Mouse (Mus musculus) intestine, embryonic 14.5 days (tissue): ENCODE data around the gene Rnf169. TPM values are rescaled to one million over a fixed set of nuclear protein-coding genes. Genes with fewer than 3 reads are reported as not detected.
A peak's percentile ranks its signal among the peaks of the same experiment; 100 is the strongest.
"Not testable (repeated sequence)": the region's sequence is repeated elsewhere in the genome, so short reads cannot be mapped to it uniquely, and the experiment has no call there.

Experiments
- ATAC-seq: fragments of 200-750 bp; cut with Nextera tagmentation; replicated peaks from 2 replicates; pipeline ENCODE4 v1.8.0; 2017; ENCODE audit warnings: low read depth, moderate number of reproducible peaks, moderate TSS enrichment, moderate library complexity; ENCODE audit not compliant: low FRiP score, low TSS enrichment
- DNase-seq: peaks from one replicate; pipeline ENCODE4 v3.0.0-alpha.2; 2018; ENCODE audit warnings: low spot score
- H3K27ac ChIP-seq: fragments of 300-500 bp; sonication (generic); 2 replicates; pipeline ENCODE4 v1.5.1; 2014; ENCODE audit warnings: low read depth, mild to moderate bottlenecking, control low read depth
- H3K27me3 ChIP-seq: fragments of 300-500 bp; sonication (generic); replicated peaks from 2 replicates; pipeline ENCODE4 v1.6.1; 2014; ENCODE audit warnings: low read length, control low read depth; ENCODE audit not compliant: control insufficient read depth, insufficient read depth
- H3K36me3 ChIP-seq: fragments of 300-500 bp; sonication (generic); 2 replicates; pipeline ENCODE4 v1.6.1; 2014; ENCODE audit warnings: low read length, control low read depth; ENCODE audit not compliant: control insufficient read depth, insufficient read depth
- H3K4me1 ChIP-seq: fragments of 300-500 bp; sonication (generic); replicated peaks from 2 replicates; pipeline ENCODE4 v1.6.1; 2014; ENCODE audit warnings: low read length, control low read depth, mixed read lengths; ENCODE audit not compliant: control insufficient read depth, insufficient read depth
- H3K4me2 ChIP-seq: fragments of 300-500 bp; sonication (generic); 2 replicates; pipeline ENCODE4 v1.6.1; 2014; ENCODE audit warnings: low read length
- H3K4me3 ChIP-seq: fragments of 300-500 bp; sonication (generic); 2 replicates; pipeline ENCODE4 v1.5.1; 2014; ENCODE audit warnings: low read depth, low read length, control low read depth, mixed read lengths
- H3K9ac ChIP-seq: fragments of 300-500 bp; sonication (generic); 2 replicates; pipeline ENCODE4 v1.6.1; 2014; ENCODE audit warnings: mild to moderate bottlenecking, low read length
- H3K9me3 ChIP-seq: fragments of 300-500 bp; sonication (generic); 2 replicates; pipeline ENCODE4 v1.6.1; 2016; ENCODE audit warnings: low read length, control low read depth; ENCODE audit not compliant: control insufficient read depth
- WGBS: fragments of 180-500 bp; shearing (Covaris S2); extraction: QIAGEN DNeasy Blood & Tissue Kit; methylation state at CpG from one replicate; pipeline ENCODE4 v1.1.7; 2014; 5-methylcytosine and 5-hydroxymethylcytosine counted together
- polyA plus RNA-seq: library from polyadenylated mRNA; unstranded; fragments of >200 nt; fragmentation: Nextera tagmentation; extraction: Ambion mirVana; gene quantifications from 2 replicates; pipeline ENCODE4 v1.2.1, GENCODE M21; 2014

Gene Rnf169
- polyA plus RNA-seq, 1 experiment from 2014 or later, result 6.7 TPM

DNA sequence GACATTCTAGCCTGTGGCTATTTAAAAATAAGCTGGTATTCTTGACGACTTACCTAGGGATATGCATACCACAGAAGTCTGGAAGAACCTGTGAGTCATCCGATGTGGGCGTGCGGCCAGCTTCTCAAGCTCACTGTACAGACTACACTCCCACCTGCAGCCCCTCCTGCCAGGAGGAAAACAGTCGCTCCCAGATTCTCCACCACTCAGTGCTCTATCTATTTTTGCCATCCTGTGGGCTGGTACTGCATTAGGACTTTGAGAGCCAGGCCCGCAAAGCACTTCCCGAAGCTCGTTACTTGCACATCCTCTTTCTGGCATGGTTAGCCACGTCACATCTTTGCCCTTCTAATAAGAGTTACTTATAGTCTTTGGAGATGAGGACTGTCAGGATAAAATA, 32.9 kb downstream of the Rnf169 start:
- H3K36me3 ChIP-seq, result peaks cover 50% of the 10 kb centered on the region
- ATAC-seq, result no peak
- no peak overlapping the region for H3K9ac ChIP-seq
- no peak overlapping the region for H3K4me2 ChIP-seq
- H3K27me3 ChIP-seq, result no peaks in the 10 kb centered on the region
- H3K9me3 ChIP-seq, result no peaks in the 10 kb centered on the region
- H3K27ac ChIP-seq, result no peak overlapping the region
- no peaks in the 10 kb centered on the region for H3K4me1 ChIP-seq
- H3K4me3 ChIP-seq, result no peak overlapping the region
- 78% methylated on average over 9 of the region's 9 CpGs for WGBS
- peak; percentile 42 for DNase-seq

DNA sequence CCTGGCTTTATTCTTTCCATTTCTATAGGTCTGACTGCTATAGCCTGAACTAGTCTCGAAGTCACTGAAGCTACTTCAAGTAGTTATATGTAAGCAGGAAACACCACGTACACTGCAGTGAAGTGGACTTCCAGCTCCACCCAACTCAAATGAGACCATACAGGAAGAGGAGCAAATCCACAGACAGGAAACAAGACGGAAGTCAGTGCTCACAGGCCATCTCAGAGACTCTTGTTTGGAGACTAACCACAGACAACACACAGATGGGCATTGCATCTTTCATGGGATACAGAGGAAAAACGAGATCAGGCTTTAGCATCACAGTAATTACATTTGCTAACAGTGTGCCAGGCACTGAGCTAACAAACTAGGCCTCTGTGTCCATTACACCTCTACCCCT, 33.9 kb downstream of the Rnf169 start:
- Histone ChIP-seq H3K4me2 (no peak overlapping the region), H3K9ac (no peak overlapping the region), H3K4me3 (no peak overlapping the region), H3K4me1 (no peaks in the 10 kb centered on the region), H3K9me3 (no peaks in the 10 kb centered on the region), H3K36me3 (peaks cover 60% of the 10 kb centered on the region), H3K27me3 (no peaks in the 10 kb centered on the region), H3K27ac (no peak overlapping the region)
- 82% methylated on average over 4 of the region's 4 CpGs for WGBS
- ATAC-seq, result no peak
- DNase-seq, result peak; percentile 44

DNA sequence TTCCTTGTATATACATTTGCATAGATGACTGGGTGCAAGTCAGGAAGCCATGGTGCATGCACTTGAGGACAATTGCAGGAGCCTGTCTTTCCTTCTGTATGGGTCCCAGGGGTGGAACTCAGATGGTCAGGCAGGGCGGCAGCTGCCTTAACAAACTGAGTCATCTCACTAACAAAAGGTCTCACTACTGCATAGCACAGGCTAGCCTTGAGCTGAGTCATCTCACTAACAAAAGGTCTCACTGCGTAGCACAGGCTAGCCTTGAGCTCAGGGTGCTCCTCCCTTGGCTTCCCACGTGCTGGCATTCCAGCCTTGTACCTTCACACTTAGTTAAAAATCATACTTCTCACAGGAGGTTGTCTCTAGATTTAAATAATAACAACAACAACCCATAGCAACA, 34.3 kb downstream of the Rnf169 start:
- H3K27me3 ChIP-seq, result no peaks in the 10 kb centered on the region
- no peak overlapping the region for H3K4me3 ChIP-seq
- ATAC-seq, result no peak
- H3K4me2 ChIP-seq, result no peak overlapping the region
- H3K9ac ChIP-seq, result no peak overlapping the region
- peak; percentile 24 for DNase-seq
- H3K9me3 ChIP-seq, result no peaks in the 10 kb centered on the region
- H3K36me3 ChIP-seq, result peaks cover 63% of the 10 kb centered on the region
- H3K4me1 ChIP-seq, result no peaks in the 10 kb centered on the region
- 97% methylated on average over 3 of the region's 3 CpGs for WGBS
- no peak overlapping the region for H3K27ac ChIP-seq

DNA sequence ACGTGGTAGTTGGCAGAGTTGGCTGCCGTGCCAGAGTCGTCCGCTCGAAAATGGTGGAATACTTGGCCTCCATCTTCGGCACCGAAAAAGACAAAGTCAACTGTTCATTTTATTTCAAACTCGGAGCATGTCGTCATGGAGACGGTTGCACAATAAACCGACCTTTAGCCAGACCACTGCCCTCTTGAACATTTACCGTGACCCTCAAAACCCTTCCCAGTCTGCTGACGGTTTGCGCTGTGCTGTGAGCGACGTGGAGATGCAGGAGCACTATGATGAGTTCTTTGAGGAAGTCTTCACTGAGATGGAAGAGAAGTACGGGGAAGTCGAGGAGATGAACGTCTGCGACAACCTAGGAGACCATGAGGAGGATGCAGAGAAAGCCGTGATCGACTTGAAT, 35.2 kb downstream of the Rnf169 start:
- H3K9ac ChIP-seq, H3K27ac ChIP-seq, H3K9me3 ChIP-seq, ATAC-seq, DNase-seq, H3K4me2 ChIP-seq, H3K4me1 ChIP-seq, H3K4me3 ChIP-seq, H3K27me3 ChIP-seq: not testable (repeated sequence)
- H3K36me3 ChIP-seq, result peaks cover 73% of the 10 kb centered on the region
- 93% methylated on average over 22 of the region's 22 CpGs for WGBS

DNA sequence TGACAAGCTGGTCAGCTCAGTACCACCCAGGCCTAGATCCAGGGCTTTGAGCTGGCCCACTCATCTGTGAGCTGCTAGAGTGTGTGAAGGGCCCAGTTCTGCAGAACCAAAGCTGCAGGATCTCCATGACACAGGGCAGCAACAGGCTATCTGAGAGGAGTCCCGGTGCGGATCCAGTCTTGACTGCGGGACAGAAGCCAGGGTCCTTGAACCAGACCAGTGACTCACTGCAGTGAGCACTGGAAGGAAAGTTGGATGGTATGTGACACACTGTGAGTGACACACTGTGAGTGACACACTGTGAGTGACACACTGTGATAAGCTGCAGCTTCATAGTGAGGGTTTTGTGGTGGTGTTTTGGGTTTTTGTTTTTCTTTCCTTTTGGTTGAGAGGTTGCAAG, 35.7 kb downstream of the Rnf169 start:
- DNase-seq (peak; percentile 18), ATAC-seq (no peak)
- peaks cover 78% of the 10 kb centered on the region for H3K36me3 ChIP-seq
- H3K4me3 ChIP-seq, result no peak overlapping the region
- whole genome bisulfite sequencing, result 100% methylated on average over 3 of the region's 3 CpGs
- no peaks in the 10 kb centered on the region for H3K27me3 ChIP-seq
- no peaks in the 10 kb centered on the region for H3K4me1 ChIP-seq
- H3K4me2 ChIP-seq, result no peak overlapping the region
- H3K9me3 ChIP-seq, result no peaks in the 10 kb centered on the region
- no peak overlapping the region for H3K9ac ChIP-seq
- H3K27ac ChIP-seq, result no peak overlapping the region

DNA sequence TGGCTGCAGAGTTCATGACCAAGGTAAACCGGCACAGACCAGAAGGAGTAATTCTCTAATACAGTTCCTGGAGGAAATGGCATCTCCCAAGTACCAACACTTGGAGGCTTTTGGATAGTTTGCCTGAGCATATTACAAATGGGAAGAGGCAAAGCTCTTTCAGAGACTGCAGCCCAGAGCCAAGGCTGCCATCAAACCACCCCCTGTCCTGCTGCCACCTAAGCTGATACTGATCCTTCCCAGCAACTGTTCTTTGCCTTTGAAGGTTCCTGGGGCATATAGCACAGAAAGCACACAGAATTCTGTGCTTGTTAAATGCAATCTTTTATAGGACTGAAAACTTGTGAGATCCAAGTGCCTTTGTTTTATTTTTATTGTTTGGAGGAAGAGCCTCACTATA, 39.6 kb downstream of the Rnf169 start:
- Histone ChIP-seq H3K9ac (no peak overlapping the region), H3K4me2 (no peak overlapping the region), H3K9me3 (no peaks in the 10 kb centered on the region), H3K4me3 (no peak overlapping the region), H3K27ac (no peak overlapping the region), H3K36me3 (peaks cover 60% of the 10 kb centered on the region), H3K27me3 (no peaks in the 10 kb centered on the region), H3K4me1 (no peaks in the 10 kb centered on the region)
- ATAC-seq (no peak), DNase-seq (no peak)
- 100% methylated on average over 1 of the region's 1 CpGs for WGBS

DNA sequence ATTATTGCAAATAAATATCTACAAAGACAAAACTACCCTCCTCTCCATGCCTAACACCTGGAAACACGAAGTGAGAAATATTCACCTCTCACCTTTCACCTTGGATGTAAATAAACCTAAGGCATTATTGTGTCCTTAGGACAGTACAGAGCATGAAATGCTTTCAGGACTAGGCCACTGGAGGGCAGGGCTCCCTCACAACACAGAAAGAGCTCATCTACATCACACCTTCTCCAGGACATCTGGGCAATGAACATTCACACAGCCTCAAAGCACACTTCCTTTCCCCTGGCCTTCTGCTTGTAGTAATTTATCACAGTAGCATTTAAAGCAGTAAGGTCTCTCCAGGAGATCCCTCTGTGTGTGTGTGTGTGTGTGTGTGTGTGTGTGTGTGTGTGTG, 44.5 kb downstream of the Rnf169 start:
- 72% methylated on average over 1 of the region's 1 CpGs for WGBS
- H3K4me1 ChIP-seq, result no peaks in the 10 kb centered on the region
- H3K4me3 ChIP-seq, result no peak overlapping the region
- H3K27me3 ChIP-seq, result no peaks in the 10 kb centered on the region
- no peak overlapping the region for H3K27ac ChIP-seq
- DNase-seq, result peak; percentile 32
- H3K36me3 ChIP-seq, result peaks cover 55% of the 10 kb centered on the region
- H3K4me2 ChIP-seq, result no peak overlapping the region
- no peaks in the 10 kb centered on the region for H3K9me3 ChIP-seq
- H3K9ac ChIP-seq, result no peak overlapping the region
- ATAC-seq, result no peak

DNA sequence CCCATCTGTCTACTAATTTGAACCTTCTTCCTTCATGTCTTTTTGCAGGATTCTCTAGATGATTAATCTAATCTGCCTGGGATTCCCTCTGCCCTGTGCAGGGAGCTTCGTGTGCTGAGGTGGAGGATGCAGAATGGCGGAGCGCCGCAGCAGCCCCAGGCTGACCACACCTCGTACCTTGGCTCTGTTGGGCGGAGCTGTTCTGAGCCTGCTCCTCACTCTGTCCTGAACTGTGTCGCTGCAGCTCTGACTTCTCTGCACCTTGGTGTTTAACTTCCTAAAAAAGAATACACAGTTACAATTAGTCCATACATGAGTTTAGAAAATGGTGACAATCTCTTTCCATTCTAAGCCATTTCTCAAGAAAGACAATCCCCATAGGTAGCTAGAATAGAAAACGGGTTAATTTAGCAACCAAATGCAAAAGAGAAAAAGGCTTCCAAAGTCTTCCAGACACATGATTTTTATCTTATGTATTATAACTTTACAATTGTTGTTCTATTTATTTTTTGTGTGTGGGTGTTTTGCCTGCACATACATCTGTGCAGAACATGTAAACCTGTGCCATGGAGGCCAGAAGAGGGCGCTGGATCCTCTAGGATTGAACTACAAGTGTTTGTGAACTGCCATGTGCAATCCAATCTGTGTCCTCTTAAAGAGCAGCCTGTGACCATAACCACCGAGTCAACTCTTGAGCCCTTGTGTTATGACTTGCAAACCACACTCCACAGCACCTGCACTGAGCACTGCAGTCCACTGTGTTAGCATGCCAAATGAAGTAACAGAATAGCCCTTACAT, 53.1 kb downstream of the Rnf169 start:
- peak; percentile 66 for DNase-seq
- ATAC-seq, result no peak
- Histone ChIP-seq H3K4me3 (no peak overlapping the region), H3K4me2 (no peak overlapping the region), H3K4me1 (no peaks in the 10 kb centered on the region), H3K9me3 (no peaks in the 10 kb centered on the region), H3K9ac (no peak overlapping the region), H3K36me3 (peaks cover 67% of the 10 kb centered on the region), H3K27me3 (no peaks in the 10 kb centered on the region), H3K27ac (no peak overlapping the region)
- 79% methylated on average over 10 of the region's 10 CpGs for WGBS

DNA sequence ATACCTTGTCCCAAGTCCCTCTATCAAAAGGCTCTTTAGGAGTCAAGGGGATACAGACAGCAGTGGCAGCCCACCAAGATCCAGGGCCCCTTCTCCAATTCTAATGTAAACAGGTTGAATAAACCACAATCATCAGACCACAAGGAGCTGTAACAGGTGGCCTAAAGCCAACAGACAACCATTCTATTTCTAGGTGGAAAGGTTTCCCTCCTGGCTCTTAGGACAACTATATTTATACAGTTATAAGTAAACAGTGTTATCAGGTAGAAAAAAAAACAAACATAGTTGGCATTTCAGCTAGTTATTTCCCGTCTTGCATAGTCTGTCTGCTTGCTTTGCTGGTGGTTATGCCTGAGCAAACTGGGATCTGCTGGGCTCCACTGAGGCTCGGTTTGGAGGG, 59.8 kb downstream of the Rnf169 start:
- Histone ChIP-seq H3K4me3 (no peak overlapping the region), H3K27me3 (peaks cover 9% of the 10 kb centered on the region), H3K9me3 (no peaks in the 10 kb centered on the region), H3K36me3 (peaks cover 27% of the 10 kb centered on the region), H3K9ac (no peak overlapping the region), H3K27ac (no peak overlapping the region), H3K4me1 (peaks cover 10% of the 10 kb centered on the region; the same call in 1 of the 2 replicates), H3K4me2 (no peak overlapping the region)
- DNase-seq (no peak), ATAC-seq (no peak)
- WGBS, result 46% methylated on average over 2 of the region's 2 CpGs
